Comparison of ENCODE assay signal across 35 mouse cellular contexts in genomic region chr10:43851898-43852297, GRCm38 (mm10).
"Had no signal": no experiment of that assay in that cellular context is flagged by ENCODE, and none has a peak within 500 bp of the region (broad histone marks: within the 10 kb centered on the region; RNA-seq: fewer than 3 reads in every experiment).

No protein-coding gene starts in this region.

- H3K9me3 ChIP-seq: heart, embryonic 15.5 days; hindbrain, embryonic 12.5 days; hindbrain, embryonic 15.5 days; intestine, embryonic 15.5 days had no signal

- ATAC-seq: hindbrain, embryonic 16.5 days; hindbrain, postnatal 0 days; inflammation-experienced regulatory T-cells, adult 6 months; intestine, embryonic 15.5 days; intestine, embryonic 16.5 days; intestine, postnatal 0 days had no signal

- H3K36me3 ChIP-seq: heart, embryonic 12.5 days; heart, embryonic 13.5 days; heart, embryonic 15.5 days; hindbrain, embryonic 10.5 days; hindbrain, embryonic 12.5 days; hindbrain, embryonic 13.5 days; hindbrain, embryonic 15.5 days; intestine, embryonic 15.5 days; kidney, embryonic 15.5 days had no signal

- DNase-seq: heart, postnatal 10 days; heart, postnatal 14 days; heart, postnatal 36 days; heart, postnatal 4 days; kidney, adult 11 months; kidney, adult 18-20 months; kidney, adult 2 months; kidney, adult 8-10 months; kidney, adult 9 months; kidney, postnatal 10 days; kidney, postnatal 14 days; kidney, postnatal 25 days; kidney, postnatal 36 days; kidney, postnatal 4 days; layer of hippocampus, adult 9-11 months; layer of hippocampus, postnatal 36 days had no signal

- H3K9ac ChIP-seq: heart, embryonic 12.5 days; heart, embryonic 13.5 days; heart, embryonic 15.5 days; hindbrain, embryonic 12.5 days; hindbrain, embryonic 13.5 days; hindbrain, embryonic 14.5 days; hindbrain, embryonic 15.5 days; intestine, embryonic 15.5 days; kidney, embryonic 15.5 days had no signal

- H3K4me3 ChIP-seq: heart, embryonic 12.5 days; heart, embryonic 13.5 days; heart, embryonic 15.5 days; hindbrain, embryonic 10.5 days; hindbrain, embryonic 12.5 days; hindbrain, embryonic 13.5 days; hindbrain, embryonic 15.5 days; intestine, embryonic 15.5 days; kidney, embryonic 15.5 days; layer of hippocampus, adult 2 months; left cerebral cortex, adult 2 months had no signal

- H3K27ac ChIP-seq: heart, embryonic 13.5 days; heart, embryonic 15.5 days; hindbrain, embryonic 10.5 days; hindbrain, embryonic 12.5 days; hindbrain, embryonic 13.5 days; hindbrain, embryonic 14.5 days; hindbrain, embryonic 15.5 days; hindbrain, postnatal 0 days; intestine, embryonic 15.5 days; kidney, embryonic 15.5 days; kidney, postnatal 0 days; layer of hippocampus, adult 2 months; left cerebral cortex, adult 2 months had no signal

- H3K27me3 ChIP-seq: heart, embryonic 12.5 days; heart, embryonic 13.5 days; heart, embryonic 15.5 days; hindbrain, embryonic 12.5 days; hindbrain, embryonic 13.5 days; hindbrain, embryonic 15.5 days; intestine, embryonic 15.5 days; kidney, embryonic 15.5 days had no signal

- H3K4me2 ChIP-seq: heart, embryonic 11.5 days; heart, embryonic 12.5 days; heart, embryonic 13.5 days; heart, embryonic 15.5 days; hindbrain, embryonic 12.5 days; hindbrain, embryonic 13.5 days; hindbrain, embryonic 14.5 days; hindbrain, embryonic 15.5 days; intestine, embryonic 15.5 days; kidney, embryonic 15.5 days had no signal

- H3K4me1 ChIP-seq: heart, embryonic 12.5 days; heart, embryonic 13.5 days; heart, embryonic 15.5 days; hindbrain, embryonic 10.5 days; hindbrain, embryonic 12.5 days; hindbrain, embryonic 13.5 days; hindbrain, embryonic 15.5 days; intestine, embryonic 15.5 days; kidney, embryonic 15.5 days had no signal
